In genomic region chr9:56090546-56091225, GRCm38 (mm10) we compare ENCODE assay signal across 8 mouse cellular contexts. TPM values are rescaled to one million over a fixed set of nuclear protein-coding genes. Genes with fewer than 3 reads are reported as not detected.
DNase-seq lines count a peak whose midpoint lies in the region; ATAC-seq and TF ChIP-seq lines count a peak whose summit lies in the region.

No protein-coding gene starts in this region.

- no peak for TF ChIP-seq EP300 in liver, embryonic 14.5 days (IDR thresholded peaks at IDR 0.05; ENCODE audit: low read depth)

- no peaks in the 10 kb centered on the region for H3K27me3 ChIP-seq in midbrain, embryonic 12.5 days
- no peaks in the 10 kb centered on the region for H3K27me3 ChIP-seq in midbrain, embryonic 10.5 days (ENCODE audit: low read depth, poor library complexity, severe bottlenecking)
- no peaks in the 10 kb centered on the region for H3K27me3 ChIP-seq in liver, embryonic 14.5 days (ENCODE audit: control insufficient read depth, insufficient read depth, low read length)

- 0 out of 2 replicates have a peak, but pooled peaks have one; percentile 6 for ATAC-seq in midbrain, embryonic 12.5 days (ENCODE audit: low FRiP score, low read depth)
- ATAC-seq in liver, embryonic 14.5 days (ENCODE audit: insufficient read depth) = no peak

- WGBS in midbrain, embryonic 12.5 days = 80% methylated on average over 5 of the region's 5 CpGs
- WGBS in midbrain, embryonic 10.5 days = 85% methylated on average over 5 of the region's 5 CpGs
- 34% methylated on average over 5 of the region's 5 CpGs for WGBS in liver, embryonic 14.5 days (ENCODE audit: insufficient replicate concordance)
- 60% methylated on average over 5 of the region's 5 CpGs for WGBS in lung, adult 2 months

- no peak for TF ChIP-seq POLR2A in lung, adult 2 months (IDR thresholded peaks at IDR 0.05; ENCODE audit: borderline replicate concordance, extremely low read depth, low read depth, low read length)

- no peak for TF ChIP-seq CTCF in gastrocnemius, adult 2 months (IDR thresholded peaks at IDR 0.05)
- no peak for TF ChIP-seq CTCF in liver, embryonic 14.5 days (IDR thresholded peaks at IDR 0.05; ENCODE audit: low read depth)
- TF ChIP-seq CTCF in lung, adult 2 months (IDR thresholded peaks at IDR 0.05; ENCODE audit: insufficient read depth, low read length) = no peak

- no peaks in the 10 kb centered on the region for H3K36me3 ChIP-seq in midbrain, embryonic 12.5 days
- no peaks in the 10 kb centered on the region for H3K36me3 ChIP-seq in midbrain, embryonic 10.5 days
- no peaks in the 10 kb centered on the region for H3K36me3 ChIP-seq in liver, embryonic 14.5 days (replicated peaks; ENCODE audit: control insufficient read depth, insufficient read depth, low read depth)

- no peak for DNase-seq in gastrocnemius, adult 2 months
- DNase-seq in gastrocnemius, postnatal 25 days = no peak
- no peak for DNase-seq in midbrain, embryonic 10.5 days (ENCODE audit: low spot score)
- DNase-seq in liver, embryonic 14.5 days (ENCODE audit: low read depth in 3 of 3, low spot score in 3 of 3) = no peak
- peak; percentile 46 to 64 for DNase-seq in thymus, postnatal 36 days
- DNase-seq in embryo, embryonic 10 days (ENCODE audit: low spot score) = no peak
- no peak for DNase-seq in lung, adult 2 months

- H3K4me3 ChIP-seq in gastrocnemius, adult 2 months = peak overlapping the region; percentile 61
- no peak overlapping the region for H3K4me3 ChIP-seq in midbrain, embryonic 12.5 days
- no peak overlapping the region for H3K4me3 ChIP-seq in midbrain, embryonic 10.5 days
- peak overlapping the region; percentile 19 to 22 for H3K4me3 ChIP-seq in liver, embryonic 14.5 days (ENCODE audit: insufficient read depth in 1 of 2, low read depth in 2 of 2, low read length in 2 of 2)
- no peak overlapping the region for H3K4me3 ChIP-seq in lung, adult 2 months (replicated peaks; ENCODE audit: extremely low read depth, low read depth, low read length)

- intact Hi-C loops in gastrocnemius, adult 2 months (cut with DNase I) = no loop called here

- H3K27ac ChIP-seq in gastrocnemius, adult 2 months = peak overlapping the region; percentile 78
- 0 out of 2 replicates have a peak overlapping the region, but pooled peaks have one; percentile 58 for H3K27ac ChIP-seq in midbrain, embryonic 12.5 days (replicated peaks)
- H3K27ac ChIP-seq in midbrain, embryonic 10.5 days (replicated peaks) = no peak overlapping the region
- no peak overlapping the region for H3K27ac ChIP-seq in liver, embryonic 14.5 days

- peaks cover 10% of the 10 kb centered on the region for H3K4me1 ChIP-seq in midbrain, embryonic 12.5 days
- H3K4me1 ChIP-seq in midbrain, embryonic 10.5 days = peaks cover 12% of the 10 kb centered on the region; the same call in 1 of the 2 replicates
- H3K4me1 ChIP-seq in liver, embryonic 14.5 days (replicated peaks; ENCODE audit: control insufficient read depth in 2 of 2, insufficient read depth in 2 of 2, low read length in 1 of 2) = no peaks in the 10 kb centered on the region
- H3K4me1 ChIP-seq in lung, adult 2 months (ENCODE audit: control insufficient read depth, insufficient read depth, low read length) = no peaks in the 10 kb centered on the region

- no peak overlapping the region for H3K4me2 ChIP-seq in midbrain, embryonic 12.5 days (replicated peaks)
- peak overlapping the region; percentile 13; the same call in 1 of the 2 replicates for H3K4me2 ChIP-seq in liver, embryonic 14.5 days (ENCODE audit: low read depth)

- no peaks in the 10 kb centered on the region for H3K9me3 ChIP-seq in midbrain, embryonic 12.5 days
- no peaks in the 10 kb centered on the region for H3K9me3 ChIP-seq in midbrain, embryonic 10.5 days (replicated peaks)
- no peaks in the 10 kb centered on the region for H3K9me3 ChIP-seq in liver, embryonic 14.5 days (ENCODE audit: control insufficient read depth, low read length)

- no peak overlapping the region for H3K9ac ChIP-seq in midbrain, embryonic 12.5 days (replicated peaks)
- no peak overlapping the region for H3K9ac ChIP-seq in liver, embryonic 14.5 days (replicated peaks)

RNA-seq across cellular contexts. Expression of gene Pstpip1, which starts 0.9 kb away (rescaled TPM):
- total RNA-seq in gastrocnemius, adult 2 months (2021) = 1 to 10 TPM in 1 of 2 experiments, under 1 TPM in 1; 0.77 to 1.1 TPM
- total RNA-seq in gastrocnemius, postnatal 25 days (2021) = under 1 TPM; 0.67 to 0.96 TPM
- polyA plus RNA-seq in midbrain, embryonic 12.5 days (2016; fragmentation: Nextera tagmentation; extraction: Ambion mirVana) = 0.75 and 0.94 TPM in 2 replicates
- polyA plus RNA-seq in midbrain, embryonic 10.5 days (2016; fragmentation: Nextera tagmentation; extraction: Ambion mirVana) = 0.40 and 0.52 TPM in 2 replicates
- 3.1 and 3.9 TPM in 2 replicates for polyA plus RNA-seq in liver, embryonic 14.5 days (2012; rRNA removed)
- polyA plus RNA-seq in liver, embryonic 14.5 days (2014; fragmentation: Nextera tagmentation; extraction: Ambion mirVana) = 1.3 and 1.8 TPM in 2 replicates
- 9.5 and 14.5 TPM in 2 replicates for polyA plus RNA-seq in lung, adult 2 months (2012; rRNA removed)

RNA-seq across cellular contexts. Expression of gene Rcn2, which starts 49.0 kb away (rescaled TPM):
- 10 to 100 TPM; 18.0 to 21.8 TPM for total RNA-seq in gastrocnemius, adult 2 months (2021)
- total RNA-seq in gastrocnemius, postnatal 25 days (2021) = 10 to 100 TPM; 18.8 to 20.3 TPM
- polyA plus RNA-seq in midbrain, embryonic 12.5 days (2016; fragmentation: Nextera tagmentation; extraction: Ambion mirVana) = 387 and 394 TPM in 2 replicates
- 313 and 357 TPM in 2 replicates for polyA plus RNA-seq in midbrain, embryonic 10.5 days (2016; fragmentation: Nextera tagmentation; extraction: Ambion mirVana)
- polyA plus RNA-seq in liver, embryonic 14.5 days (2012; rRNA removed) = 6.7 and 10.5 TPM in 2 replicates
- 27.8 and 27.9 TPM in 2 replicates for polyA plus RNA-seq in liver, embryonic 14.5 days (2014; fragmentation: Nextera tagmentation; extraction: Ambion mirVana)
- 62.3 and 84.1 TPM in 2 replicates for polyA plus RNA-seq in lung, adult 2 months (2012; rRNA removed)

Comparison
In these comparisons a context has a peak if more than half of its experiments do, and no peak if none do; other contexts are left out.
1. H3K27ac ChIP-seq: peak in gastrocnemius, adult 2 months (single experiment) and midbrain, embryonic 12.5 days (single experiment); none in midbrain, embryonic 10.5 days (single experiment) and liver, embryonic 14.5 days (single experiment).
2. DNase-seq: peak in thymus, postnatal 36 days (2 of 2); none in gastrocnemius, adult 2 months (single experiment), gastrocnemius, postnatal 25 days (single experiment), midbrain, embryonic 10.5 days (single experiment), liver, embryonic 14.5 days (0 of 3), embryo, embryonic 10 days (single experiment) and lung, adult 2 months (single experiment).
3. H3K4me3 ChIP-seq: peak in gastrocnemius, adult 2 months (single experiment) and liver, embryonic 14.5 days (2 of 2); none in midbrain, embryonic 12.5 days (single experiment), midbrain, embryonic 10.5 days (single experiment) and lung, adult 2 months (single experiment).